Mouse (Mus musculus) C2C12 (cell line): ENCODE results near the gene Socs4.
"Not testable (repeated sequence)": the region's sequence is repeated elsewhere in the genome, so short reads cannot be mapped to it uniquely, and the experiment has no call there.

Experiments used
- CTCF ChIP-seq: IDR thresholded peaks from one replicate; pipeline ENCODE4 v1.5.1; 2011; ENCODE audit not compliant: control insufficient read depth, insufficient read depth, insufficient read length
- FOSL1 ChIP-seq: IDR thresholded peaks from one replicate; pipeline ENCODE4 v1.8.0; 2011; ENCODE audit warnings: mild to moderate bottlenecking, low read length; ENCODE audit not compliant: poor library complexity, insufficient read depth, severe bottlenecking
- MAX ChIP-seq: IDR thresholded peaks from one replicate; pipeline ENCODE4 v1.6.1; 2011; ENCODE audit warnings: mild to moderate bottlenecking, control low read depth
- MYOG ChIP-seq: IDR thresholded peaks from one replicate; pipeline ENCODE4 v1.6.1; 2011; ENCODE audit not compliant: control insufficient read depth, insufficient read length; ENCODE audit errors: extremely low read depth
- USF1 ChIP-seq: IDR thresholded peaks from one replicate; pipeline ENCODE4 v1.6.1; 2011; ENCODE audit warnings: low read depth, mild to moderate bottlenecking, control low read depth, moderate library complexity

DNA sequence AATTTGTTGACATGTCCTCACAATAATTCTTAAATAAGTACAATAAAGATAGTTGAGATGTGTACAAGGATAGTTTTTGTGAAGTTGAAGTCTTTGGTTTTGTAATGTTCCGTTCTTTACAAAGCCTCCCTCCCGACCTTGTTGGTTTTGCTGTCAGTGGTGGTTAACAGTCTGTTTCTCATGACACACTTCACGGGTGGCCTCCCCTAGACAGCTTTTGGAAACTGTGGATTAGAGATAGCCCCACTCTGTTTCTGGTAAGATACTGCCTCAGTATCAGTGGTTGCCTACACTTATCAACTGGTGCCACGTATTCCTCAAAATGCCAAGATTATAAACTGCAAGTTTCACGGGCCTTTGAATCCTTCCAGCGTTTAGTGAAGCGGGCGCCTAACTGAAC is 44.9 kb downstream of the Socs4 start:
- TF ChIP-seq CTCF, FOSL1, USF1, MAX, MYOG: not testable (repeated sequence)
